In genomic region chr4:100539483-100539882, GRCm38 (mm10) we compare ENCODE assay signal across 29 mouse cellular contexts.
DNase-seq lines count a peak whose midpoint lies in the region; ATAC-seq lines count a peak whose summit lies in the region.
"Had no signal": no experiment of that assay in that cellular context is flagged by ENCODE, and none has a peak within 500 bp of the region (broad histone marks: within the 10 kb centered on the region; RNA-seq: fewer than 3 reads in every experiment).

No protein-coding gene starts in this region.

- no peak overlapping the region for H3K4me2 ChIP-seq in intestine, embryonic 14.5 days (ENCODE audit: low read length)
- no peak overlapping the region for H3K4me2 ChIP-seq in stomach, embryonic 15.5 days
- H3K4me2 ChIP-seq: embryonic facial prominence, embryonic 15.5 days; forebrain, embryonic 12.5 days; hindbrain, embryonic 15.5 days; limb, embryonic 12.5 days; liver, embryonic 11.5 days; midbrain, embryonic 13.5 days had no signal

- no peaks in the 10 kb centered on the region for H3K27me3 ChIP-seq in intestine, embryonic 14.5 days (replicated peaks; ENCODE audit: control insufficient read depth, insufficient read depth, low read length)
- no peaks in the 10 kb centered on the region for H3K27me3 ChIP-seq in stomach, embryonic 15.5 days (replicated peaks)
- H3K27me3 ChIP-seq: embryonic facial prominence, embryonic 15.5 days; hindbrain, embryonic 15.5 days had no signal

- DNase-seq in kidney, adult 8-10 months: peak; percentile 7 to 15
- DNase-seq in kidney, adult 18-20 months: no peak
- DNase-seq in 416B (ENCODE audit: low read depth): peak; percentile 32
- DNase-seq in intestine, embryonic 14.5 days (ENCODE audit: low spot score): no peak
- no peak for DNase-seq in cerebellum, postnatal 36 days
- DNase-seq in Muller cell, postnatal 12 days (ENCODE audit: inconsistent ontology term): no peak
- no peak for DNase-seq in layer of hippocampus, postnatal 14 days (ENCODE audit: low spot score in 2 of 2)
- DNase-seq: adrenal gland, postnatal 25 days; cerebellum, adult 11-12 months; cerebellum, adult 9-11 months; forebrain, postnatal 0 days; gastrocnemius, postnatal 10 days; heart, postnatal 14 days; liver, postnatal 0 days; lung, postnatal 36 days; retina, postnatal 1 day; right cerebral cortex, postnatal 14 days had no signal

- no peak overlapping the region for H3K9ac ChIP-seq in intestine, embryonic 14.5 days (ENCODE audit: low read length)
- no peak overlapping the region for H3K9ac ChIP-seq in stomach, embryonic 15.5 days
- H3K9ac ChIP-seq: embryonic facial prominence, embryonic 15.5 days; forebrain, embryonic 12.5 days; forebrain, postnatal 0 days; hindbrain, embryonic 15.5 days; limb, embryonic 12.5 days; liver, postnatal 0 days; midbrain, embryonic 13.5 days had no signal

- H3K36me3 ChIP-seq in intestine, embryonic 14.5 days (ENCODE audit: control insufficient read depth, insufficient read depth, low read length): no peaks in the 10 kb centered on the region
- no peaks in the 10 kb centered on the region for H3K36me3 ChIP-seq in stomach, embryonic 15.5 days
- H3K36me3 ChIP-seq: embryonic facial prominence, embryonic 10.5 days; embryonic facial prominence, embryonic 15.5 days; forebrain, embryonic 12.5 days; hindbrain, embryonic 10.5 days; hindbrain, embryonic 15.5 days; limb, embryonic 12.5 days; midbrain, embryonic 13.5 days had no signal

- no peak overlapping the region; the same call in 1 of the 2 replicates for H3K27ac ChIP-seq in intestine, embryonic 14.5 days (ENCODE audit: low read depth)
- H3K27ac ChIP-seq in stomach, embryonic 15.5 days: peak overlapping the region; percentile 57
- H3K27ac ChIP-seq: embryonic facial prominence, embryonic 10.5 days; embryonic facial prominence, embryonic 15.5 days; forebrain, embryonic 12.5 days; hindbrain, embryonic 10.5 days; hindbrain, embryonic 15.5 days; left cerebral cortex, adult 2 months; limb, embryonic 12.5 days; midbrain, embryonic 13.5 days had no signal

- 55% methylated on average over 3 of the region's 3 CpGs for WGBS in intestine, embryonic 14.5 days
- WGBS in stomach, embryonic 15.5 days: 46% methylated on average over 3 of the region's 3 CpGs

- H3K4me3 ChIP-seq in intestine, embryonic 14.5 days (ENCODE audit: low read depth, low read length): no peak overlapping the region
- H3K4me3 ChIP-seq in stomach, embryonic 15.5 days (replicated peaks): no peak overlapping the region
- H3K4me3 ChIP-seq: embryonic facial prominence, embryonic 10.5 days; embryonic facial prominence, embryonic 15.5 days; forebrain, embryonic 12.5 days; hindbrain, embryonic 10.5 days; hindbrain, embryonic 15.5 days; left cerebral cortex, adult 2 months; limb, embryonic 12.5 days; midbrain, embryonic 13.5 days had no signal

- ATAC-seq in intestine, embryonic 14.5 days (replicated peaks; ENCODE audit: low FRiP score, low TSS enrichment, low read depth): peak; percentile 82
- ATAC-seq in stomach, embryonic 15.5 days (ENCODE audit: insufficient read depth, low FRiP score, low read depth): peak; percentile 79; the same call in 1 of the 2 replicates
- ATAC-seq: CD4-positive, CD25-positive, alpha-beta regulatory T cell, adult 4 months; forebrain, postnatal 0 days; inflammation-experienced regulatory T-cells, adult 6 months; liver, postnatal 0 days; midbrain, embryonic 13.5 days had no signal

- no peaks in the 10 kb centered on the region for H3K9me3 ChIP-seq in intestine, embryonic 14.5 days (ENCODE audit: control insufficient read depth, low read length)
- H3K9me3 ChIP-seq in stomach, embryonic 15.5 days: no peaks in the 10 kb centered on the region
- H3K9me3 ChIP-seq: embryonic facial prominence, embryonic 10.5 days; embryonic facial prominence, embryonic 15.5 days; forebrain, embryonic 12.5 days; hindbrain, embryonic 10.5 days; hindbrain, embryonic 15.5 days; limb, embryonic 12.5 days; midbrain, embryonic 13.5 days had no signal

- H3K4me1 ChIP-seq in intestine, embryonic 14.5 days (replicated peaks; ENCODE audit: control insufficient read depth, insufficient read depth, low read length): no peaks in the 10 kb centered on the region
- H3K4me1 ChIP-seq in stomach, embryonic 15.5 days: no peaks in the 10 kb centered on the region
- H3K4me1 ChIP-seq: embryonic facial prominence, embryonic 15.5 days; hindbrain, embryonic 15.5 days; limb, embryonic 12.5 days had no signal

Comparison
In these comparisons a context has a peak if more than half of its experiments do, and no peak if none do; other contexts are left out.
1. DNase-seq: peak in kidney, adult 8-10 months (2 of 2) and 416B (single experiment); none in kidney, adult 18-20 months (single experiment), intestine, embryonic 14.5 days (single experiment), cerebellum, postnatal 36 days (0 of 2), Muller cell, postnatal 12 days (single experiment) and layer of hippocampus, postnatal 14 days (0 of 2).